Mouse (Mus musculus) cortical plate, adult 2 months (tissue): ENCODE results near the gene Blvra. TPM values are rescaled to one million over a fixed set of nuclear protein-coding genes. Genes with fewer than 3 reads are reported as not detected.
"Not testable (repeated sequence)": the region's sequence is repeated elsewhere in the genome, so short reads cannot be mapped to it uniquely, and the experiment has no call there.

Experiments
- H3K27ac ChIP-seq: fragments of 200-500 bp; 2 replicates; pipeline ENCODE4 v1.5.1; 2012; ENCODE audit warnings: low read length, control low read depth, inconsistent platforms; ENCODE audit not compliant: insufficient read depth
- H3K4me1 ChIP-seq: fragments of 200-500 bp; 2 replicates; pipeline ENCODE4 v1.6.1; 2011; ENCODE audit warnings: low read length; ENCODE audit not compliant: control insufficient read depth, insufficient read depth
- H3K4me3 ChIP-seq: fragments of 200-500 bp; 2 replicates; pipeline ENCODE4 v1.5.1; 2011; ENCODE audit warnings: mild to moderate bottlenecking, low read length, control low read depth; ENCODE audit not compliant: insufficient read depth
- CTCF ChIP-seq: fragments of 200-500 bp; IDR thresholded peaks from 2 replicates; pipeline ENCODE4 v1.5.1; 2011; ENCODE audit warnings: mild to moderate bottlenecking, control low read depth, low read length; ENCODE audit not compliant: insufficient read depth; ENCODE audit errors: extremely low read depth
- POLR2A ChIP-seq: fragments of 200-500 bp; IDR thresholded peaks from 2 replicates; pipeline ENCODE4 v1.6.1; 2011; ENCODE audit warnings: mild to moderate bottlenecking, low read length, control low read depth; ENCODE audit not compliant: insufficient read depth; ENCODE audit errors: extremely low read depth
- polyA plus RNA-seq: library from polyadenylated mRNA; depleted of rRNA; stranded (reverse); fragments of >200 nt; gene quantifications from 2 replicates; pipeline ENCODE4 v1.2.3, GENCODE M21; 2012

The Blvra gene
- polyA plus RNA-seq, 1 experiment: 26.5 TPM

DNA sequence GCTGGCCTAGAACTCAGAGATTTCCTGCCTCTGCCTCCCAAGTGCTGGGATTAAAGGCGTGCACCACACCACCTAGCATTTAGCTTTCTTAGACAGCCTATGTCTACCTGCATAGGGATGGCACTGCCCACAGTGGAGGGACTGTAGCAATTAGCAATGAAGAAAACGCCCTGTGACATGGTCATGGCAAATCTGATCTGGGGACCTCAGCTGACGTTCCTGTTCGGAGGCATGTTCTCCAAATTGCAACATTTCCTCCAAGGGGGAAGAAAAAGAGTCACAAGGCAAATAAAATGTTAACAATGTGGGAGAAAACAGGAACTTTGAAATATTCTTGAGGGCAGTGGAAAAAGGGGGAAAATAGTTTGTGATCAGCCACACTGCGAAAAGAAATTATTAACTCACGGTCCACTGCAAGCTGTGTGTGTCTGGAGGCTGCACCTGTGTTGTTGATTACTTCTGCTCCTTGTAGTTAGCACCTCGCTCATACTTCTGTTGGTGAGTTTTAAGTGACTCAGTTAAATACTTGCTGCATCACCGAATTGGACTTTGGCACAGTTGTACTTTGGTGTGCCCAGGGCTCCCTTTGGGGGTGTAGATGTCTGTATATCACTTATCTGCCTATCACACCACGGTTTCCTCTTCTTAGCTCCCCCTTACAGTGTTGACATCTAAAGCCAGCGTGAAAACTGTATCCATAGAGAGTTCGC, 9.6 kb downstream of the Blvra start:
- TF ChIP-seq POLR2A (no peak), CTCF (no peak)
- Histone ChIP-seq H3K27ac (no peak overlapping the region), H3K4me1 (no peaks in the 10 kb centered on the region), H3K4me3 (no peak overlapping the region)

DNA sequence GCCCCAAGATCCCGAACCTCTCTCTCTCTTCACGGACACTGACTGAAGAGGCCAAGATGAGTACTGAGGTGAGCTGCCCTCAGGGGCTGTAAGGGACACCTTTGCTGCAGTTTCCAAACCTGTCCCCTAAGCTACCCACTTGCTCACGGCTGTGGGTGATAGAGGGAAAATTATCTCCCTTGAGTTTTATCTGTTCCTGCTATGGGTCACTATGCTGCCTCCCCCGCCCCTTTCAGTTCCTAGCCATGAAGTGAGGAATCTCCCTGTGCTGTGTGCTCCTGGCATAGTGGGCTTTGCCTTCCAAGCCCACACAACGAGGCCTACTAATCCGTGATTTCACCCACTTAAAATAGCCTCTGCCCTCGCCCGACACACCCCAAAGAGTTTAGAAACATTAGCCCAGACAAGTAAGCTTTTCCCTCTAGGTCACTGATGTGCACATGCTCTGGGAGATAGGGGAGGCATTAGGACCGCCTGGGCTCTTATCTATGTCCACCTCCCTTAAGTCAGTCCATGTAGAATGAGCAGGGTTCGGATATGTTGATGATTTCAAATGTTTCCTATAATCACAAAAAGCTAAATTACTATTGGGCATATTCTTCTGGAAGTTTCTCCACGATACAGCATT, 10.2 kb downstream of the Blvra start:
- H3K4me1 ChIP-seq: no peaks in the 10 kb centered on the region
- TF ChIP-seq POLR2A (no peak), CTCF (no peak)
- no peak overlapping the region for H3K4me3 ChIP-seq
- H3K27ac ChIP-seq: no peak overlapping the region

DNA sequence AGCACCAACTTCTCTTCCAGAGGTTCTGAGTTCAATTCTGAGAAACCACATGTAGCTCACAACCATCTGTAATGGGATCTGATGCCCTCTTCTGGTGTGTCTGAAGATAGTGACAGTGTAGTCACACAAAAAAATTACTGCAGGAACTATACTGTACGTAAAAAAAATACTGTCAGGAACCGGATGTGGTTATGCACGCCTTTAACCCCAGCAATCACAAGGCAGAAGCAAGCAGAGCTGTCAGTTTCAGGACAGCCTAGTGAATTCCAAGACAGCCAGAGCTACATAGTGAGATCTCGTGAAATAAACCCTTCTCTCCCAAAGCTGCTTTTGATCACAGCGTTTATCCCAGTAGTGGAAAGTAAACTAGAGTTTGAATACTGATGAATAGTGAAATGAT, 15.8 kb downstream of the Blvra start:
- H3K27ac ChIP-seq: no peak overlapping the region
- no peak overlapping the region for H3K4me3 ChIP-seq
- TF ChIP-seq POLR2A (no peak), CTCF (no peak)
- no peaks in the 10 kb centered on the region for H3K4me1 ChIP-seq

DNA sequence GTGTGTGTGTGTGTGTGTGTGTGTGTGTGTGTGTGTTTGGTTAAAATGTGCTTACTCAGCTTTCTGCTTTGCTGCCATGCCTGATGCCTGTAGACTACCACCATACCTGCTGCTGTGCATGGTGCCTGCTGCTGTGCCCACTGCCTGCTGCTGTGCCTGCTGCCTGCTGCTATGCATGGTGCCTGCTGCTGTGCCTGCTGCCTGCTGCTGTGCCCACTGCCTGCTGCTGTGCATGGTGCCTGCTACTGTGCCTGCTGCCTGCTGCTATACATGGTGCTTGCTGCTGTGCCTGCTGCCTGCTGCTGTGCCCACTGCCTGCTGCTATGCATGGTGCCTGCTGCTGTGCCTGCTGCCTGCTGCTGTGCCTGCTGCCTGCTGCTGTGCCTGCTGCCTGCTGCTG, 19.7 kb downstream of the Blvra start:
- not testable (repeated sequence) for H3K4me3 ChIP-seq, H3K27ac ChIP-seq, H3K4me1 ChIP-seq

DNA sequence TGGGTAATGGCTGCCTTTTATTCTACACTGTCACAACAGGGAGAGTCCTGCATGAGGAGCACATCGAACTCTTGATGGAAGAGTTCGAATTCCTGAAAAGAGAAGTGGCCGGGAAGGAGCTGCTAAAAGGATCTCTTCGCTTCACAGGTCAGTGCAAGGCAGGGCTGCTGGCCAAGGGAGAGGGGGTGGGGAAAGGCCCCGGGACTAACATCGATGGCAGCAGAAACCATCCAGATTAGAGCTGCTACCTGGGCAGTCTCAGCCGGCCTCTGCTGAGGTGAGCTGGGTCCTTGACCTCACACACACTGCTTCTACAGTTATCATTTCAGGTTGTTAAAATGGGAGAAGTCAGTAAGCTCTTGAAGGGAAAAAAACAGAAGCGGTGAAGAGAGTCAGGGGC, 21.5 kb downstream of the Blvra start:
- Histone ChIP-seq H3K27ac (no peak overlapping the region), H3K4me1 (no peaks in the 10 kb centered on the region), H3K4me3 (no peak overlapping the region)
- TF ChIP-seq CTCF: no peak
- no peak for TF ChIP-seq POLR2A

DNA sequence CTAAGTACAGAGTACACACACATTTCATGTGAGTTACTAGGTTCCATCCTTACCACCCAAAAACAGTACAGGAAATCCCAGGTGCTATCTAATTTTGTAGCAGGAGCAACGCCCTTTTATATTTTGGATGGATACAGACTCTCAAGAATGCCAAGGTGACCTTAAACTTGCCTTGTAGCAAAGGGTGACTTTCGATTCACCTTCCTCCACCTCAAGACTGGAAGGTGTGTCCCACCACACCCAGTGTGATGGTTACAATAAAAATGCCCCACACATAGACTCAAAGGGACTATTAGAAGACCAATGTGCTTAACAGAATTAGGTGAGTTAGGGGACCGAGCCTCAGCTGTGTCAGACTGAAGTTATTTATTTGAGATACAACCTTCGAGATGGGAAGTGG, 38.5 kb downstream of the Blvra start:
- no peaks in the 10 kb centered on the region for H3K4me1 ChIP-seq
- TF ChIP-seq CTCF: no peak
- TF ChIP-seq POLR2A: no peak
- no peak overlapping the region for H3K4me3 ChIP-seq
- no peak overlapping the region for H3K27ac ChIP-seq

DNA sequence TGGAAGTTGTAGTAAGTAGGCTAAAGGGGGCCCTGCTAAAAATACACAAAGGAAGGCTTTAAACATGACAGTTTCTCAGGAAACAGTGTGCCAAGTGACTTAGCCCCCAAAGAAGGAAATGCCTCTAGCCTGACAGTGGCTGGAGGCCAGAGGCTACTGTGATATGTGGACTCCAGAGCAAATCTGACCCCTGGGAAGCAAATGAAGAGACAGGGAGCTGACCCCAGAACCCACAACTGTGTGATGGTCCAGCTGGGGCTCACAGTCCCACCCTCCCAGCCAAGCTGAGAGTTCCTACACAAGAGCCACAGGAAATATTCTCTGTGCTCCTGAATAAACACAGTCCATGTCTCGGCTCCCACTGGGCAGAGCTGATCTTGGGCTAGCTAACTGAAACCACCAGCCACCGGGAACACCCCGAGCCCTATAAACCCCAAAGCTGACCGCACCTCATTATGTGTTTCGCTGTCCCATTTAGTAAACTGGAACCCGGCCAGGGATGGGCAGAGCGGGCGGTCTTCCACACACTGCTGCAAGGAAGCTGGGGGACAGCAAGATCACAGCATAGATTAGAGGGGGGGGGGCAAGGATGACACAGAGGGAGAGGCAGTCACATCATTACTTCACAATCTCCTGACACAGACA, 51.2 kb downstream of the Blvra start:
- TF ChIP-seq CTCF (no peak), POLR2A (no peak)
- Histone ChIP-seq H3K4me3 (no peak overlapping the region), H3K27ac (peak overlapping the region; percentile 21; the same call in 1 of the 2 replicates), H3K4me1 (no peaks in the 10 kb centered on the region)

DNA sequence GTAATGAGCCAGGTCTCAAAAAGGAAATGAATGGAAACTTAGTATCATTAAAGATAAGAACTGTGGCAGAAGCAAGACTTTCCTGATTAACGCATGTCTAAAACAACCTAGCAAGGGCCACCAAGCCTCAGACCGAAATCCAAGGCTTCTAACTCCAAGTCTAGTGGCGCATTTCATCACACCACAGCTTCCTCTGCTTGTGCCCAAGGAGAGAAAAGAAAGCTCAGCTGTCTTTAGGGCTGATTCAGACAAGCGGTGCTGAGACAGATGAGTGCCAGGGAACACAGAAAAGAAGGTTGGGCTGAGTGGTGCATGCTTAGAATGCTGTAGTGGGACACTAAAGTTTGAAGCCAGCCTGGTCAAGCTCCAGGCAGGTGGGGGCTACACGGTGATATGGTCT, 58.5 kb downstream of the Blvra start:
- Histone ChIP-seq H3K4me3 (no peak overlapping the region), H3K4me1 (no peaks in the 10 kb centered on the region), H3K27ac (no peak overlapping the region)
- TF ChIP-seq CTCF (no peak), POLR2A (no peak)

DNA sequence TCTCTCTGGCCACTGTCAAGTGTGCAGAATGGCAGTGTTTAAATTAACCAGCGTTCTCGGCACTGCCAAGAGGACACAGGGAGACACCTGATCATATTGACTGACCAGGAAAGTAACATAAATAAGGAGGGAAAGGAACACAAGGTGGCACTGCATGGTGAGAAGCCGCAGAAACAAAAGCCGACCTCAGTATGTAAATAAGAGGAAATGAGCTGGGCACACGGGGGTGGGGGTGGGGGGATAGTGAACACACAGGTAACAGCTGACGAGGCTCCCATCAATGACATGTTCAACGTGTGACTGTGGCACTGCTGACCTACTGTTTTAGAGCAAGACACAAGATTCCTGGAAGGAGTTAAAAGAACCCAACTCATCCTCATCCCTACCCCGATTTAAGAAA, 60.9 kb downstream of the Blvra start:
- H3K4me1 ChIP-seq: no peaks in the 10 kb centered on the region
- TF ChIP-seq POLR2A: no peak
- no peak overlapping the region for H3K4me3 ChIP-seq
- H3K27ac ChIP-seq: no peak overlapping the region

DNA sequence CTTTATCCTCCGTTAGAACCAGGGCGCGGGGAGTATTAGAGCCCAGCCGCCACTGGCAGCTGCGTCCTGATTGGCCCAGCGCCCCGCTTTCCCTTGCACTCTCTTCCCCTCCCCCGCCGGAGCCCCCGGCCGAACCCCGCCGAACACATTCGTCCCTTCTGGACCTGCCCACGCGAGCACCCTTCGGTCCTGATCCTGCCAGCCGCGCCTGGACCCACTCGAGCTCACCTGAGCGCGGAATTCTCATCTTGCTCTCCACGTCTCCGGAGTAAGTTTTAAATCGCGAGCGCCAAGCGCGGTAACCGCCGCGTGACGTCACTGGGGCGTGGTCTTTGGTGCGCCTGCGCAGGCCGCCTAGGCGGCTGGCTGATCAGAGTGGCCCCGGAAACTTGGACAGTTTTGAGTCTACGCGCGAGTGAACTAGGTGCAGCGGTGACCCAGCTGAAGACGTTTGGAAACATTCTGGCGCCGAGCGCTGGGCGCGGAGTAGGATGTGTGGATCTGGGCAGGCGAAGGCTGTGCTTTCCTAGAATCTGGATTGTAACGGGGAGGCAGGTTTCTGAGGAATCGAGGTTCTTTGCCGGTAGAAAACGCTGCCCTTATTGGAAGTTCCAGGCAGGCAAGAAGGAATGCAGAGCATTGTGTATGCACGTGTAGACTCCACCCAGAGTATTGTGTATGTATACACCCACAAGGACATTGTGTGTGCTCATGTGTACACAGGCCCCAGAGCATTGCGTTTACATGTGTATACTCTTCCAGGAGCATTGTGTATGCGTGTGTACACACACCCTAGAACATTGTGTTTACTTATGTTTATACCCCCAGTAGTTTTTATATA, 63.4 kb downstream of the Blvra start, which contains the start of gene Ncaph:
Ncaph (minus strand) TSS at position 334 of the 841 bp plus-strand sequence.
- TF ChIP-seq CTCF (no peak), POLR2A (peak; percentile 86)

DNA sequence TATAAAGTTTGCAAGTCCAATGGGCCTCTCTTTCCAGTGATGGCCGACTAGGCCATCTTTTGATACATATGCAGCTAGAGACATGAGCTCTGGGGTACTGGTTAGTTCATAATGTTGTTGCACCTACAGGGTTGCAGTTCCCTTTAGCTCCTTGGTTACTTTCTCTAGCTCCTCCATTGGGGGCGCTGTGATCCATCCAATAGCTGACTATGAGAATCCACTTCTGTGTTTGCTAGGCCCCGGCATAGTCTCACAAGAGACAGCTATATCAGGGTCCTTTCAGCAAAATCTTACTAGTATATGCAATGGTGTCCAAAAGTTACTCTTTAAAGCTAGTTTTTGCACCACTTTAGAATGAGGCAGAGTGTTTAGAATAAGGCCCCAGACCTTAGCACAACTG, 64.8 kb downstream of the Blvra start:
- not testable (repeated sequence) for H3K4me1 ChIP-seq, H3K4me3 ChIP-seq, H3K27ac ChIP-seq

More for the DNA sequence above, 63.4 kb downstream of the Blvra start, which contains the start of gene Ncaph:
- Histone ChIP-seq H3K4me3 (peak within 1 kb of the TSS; percentile 50), H3K4me1 (no peaks in the 10 kb centered on the region), H3K27ac (no peak within 1 kb of the TSS)
